8 mouse cellular contexts compared by ENCODE assay signal in the genomic region with DNA sequence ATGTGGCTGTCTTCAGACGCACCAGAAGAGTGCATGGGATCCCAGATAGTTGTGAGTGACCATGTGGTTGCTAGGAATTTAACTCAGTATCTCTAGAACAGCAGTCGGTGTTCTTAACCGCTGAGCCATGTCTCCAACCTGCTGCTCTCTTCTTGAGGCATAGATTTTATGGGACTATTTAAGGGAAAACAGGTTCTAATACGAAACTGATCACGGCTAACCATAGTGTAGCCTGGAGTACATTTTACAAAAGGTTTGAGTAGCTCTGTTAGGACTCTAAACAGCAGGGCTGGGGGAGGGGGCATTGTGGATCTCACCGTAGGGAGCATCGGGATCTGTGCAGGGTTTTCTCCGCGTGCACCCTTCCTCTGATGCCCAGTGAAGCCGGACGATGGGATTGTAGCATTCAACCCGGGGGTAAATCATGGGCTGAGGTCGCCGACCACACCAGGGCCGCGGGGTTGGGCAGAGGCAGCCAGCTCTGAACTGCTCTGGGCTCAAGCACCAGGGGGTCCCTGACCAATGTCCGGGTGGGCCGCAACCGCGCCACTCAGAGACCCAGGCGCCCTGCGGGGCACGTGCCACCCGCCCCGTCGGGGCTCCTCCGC. TPM values are rescaled to one million over a fixed set of nuclear protein-coding genes. Genes with fewer than 3 reads are reported as not detected.
DNase-seq lines count a peak whose midpoint lies in the region; ATAC-seq lines count a peak whose summit lies in the region.

Gene Cers2 (plus strand): TSS at position 306 of the 608 bp plus-strand sequence.

- no peaks in the 10 kb centered on the region for H3K27me3 ChIP-seq in forebrain, embryonic 15.5 days
- H3K27me3 ChIP-seq in hindbrain, embryonic 12.5 days = no peaks in the 10 kb centered on the region
- H3K27me3 ChIP-seq in liver, embryonic 15.5 days = no peaks in the 10 kb centered on the region

- H3K9ac ChIP-seq in forebrain, embryonic 15.5 days (replicated peaks) = peak within 1 kb of the TSS; percentile 92
- peak within 1 kb of the TSS; percentile 95 for H3K9ac ChIP-seq in hindbrain, embryonic 12.5 days
- H3K9ac ChIP-seq in liver, embryonic 15.5 days = peak within 1 kb of the TSS; percentile 96

- peaks cover 33% of the 10 kb centered on the region for H3K4me1 ChIP-seq in forebrain, embryonic 15.5 days
- peaks cover 33% of the 10 kb centered on the region for H3K4me1 ChIP-seq in hindbrain, embryonic 12.5 days
- peaks cover 83% of the 10 kb centered on the region for H3K4me1 ChIP-seq in liver, embryonic 15.5 days (replicated peaks)

- no peaks in the 10 kb centered on the region for H3K36me3 ChIP-seq in forebrain, embryonic 15.5 days
- no peaks in the 10 kb centered on the region for H3K36me3 ChIP-seq in hindbrain, embryonic 12.5 days
- no peaks in the 10 kb centered on the region; the same call in none of the 2 replicates for H3K36me3 ChIP-seq in liver, embryonic 15.5 days (replicated peaks)

- peak within 1 kb of the TSS; percentile 85 for H3K4me3 ChIP-seq in forebrain, embryonic 15.5 days
- peak within 1 kb of the TSS; percentile 92 for H3K4me3 ChIP-seq in hindbrain, embryonic 12.5 days
- peak within 1 kb of the TSS; percentile 91 for H3K4me3 ChIP-seq in liver, embryonic 15.5 days (replicated peaks)

- peak within 1 kb of the TSS; percentile 68 for H3K4me2 ChIP-seq in forebrain, embryonic 15.5 days (replicated peaks)
- H3K4me2 ChIP-seq in hindbrain, embryonic 12.5 days (replicated peaks) = peak within 1 kb of the TSS; percentile 79
- peak within 1 kb of the TSS; percentile 98 for H3K4me2 ChIP-seq in liver, embryonic 15.5 days

- peak within 1 kb of the TSS; percentile 90 for H3K27ac ChIP-seq in forebrain, embryonic 15.5 days (replicated peaks)
- peak within 1 kb of the TSS; percentile 94 for H3K27ac ChIP-seq in hindbrain, embryonic 12.5 days
- peak within 1 kb of the TSS; percentile 93 for H3K27ac ChIP-seq in liver, embryonic 15.5 days (replicated peaks)

- 3% methylated on average over 27 of the region's 27 CpGs for WGBS in forebrain, embryonic 15.5 days
- 3% methylated on average over 27 of the region's 27 CpGs for WGBS in hindbrain, embryonic 12.5 days
- WGBS in liver, embryonic 15.5 days (ENCODE audit: insufficient replicate concordance) = 2% methylated on average over 27 of the region's 27 CpGs

- no peak for DNase-seq in left cerebral cortex, adult 18-20 months (ENCODE audit: low spot score in 2 of 2)
- no peak for DNase-seq in left cerebral cortex, adult 9 months (ENCODE audit: low spot score in 2 of 2)
- no peak for DNase-seq in cerebellum, adult 18-20 months
- DNase-seq in thymus, adult 18-20 months = no peak

- no peaks in the 10 kb centered on the region for H3K9me3 ChIP-seq in forebrain, embryonic 15.5 days
- no peaks in the 10 kb centered on the region for H3K9me3 ChIP-seq in hindbrain, embryonic 12.5 days (replicated peaks)
- no peaks in the 10 kb centered on the region for H3K9me3 ChIP-seq in liver, embryonic 15.5 days (replicated peaks)

- no peak for ATAC-seq in activated CD4-positive, CD25-positive, alpha-beta regulatory T cell, adult 4 months
- ATAC-seq in forebrain, embryonic 15.5 days (replicated peaks) = peak; percentile 22
- no peak for ATAC-seq in hindbrain, embryonic 12.5 days (ENCODE audit: low FRiP score)
- 0 out of 2 replicates have a peak, but pooled peaks have one; percentile 0 for ATAC-seq in liver, embryonic 15.5 days (ENCODE audit: insufficient read depth)

RNA-seq across cellular contexts. Expression of gene Cers2, which starts in this region (rescaled TPM):
- 10 to 100 TPM; 42.0 to 43.5 TPM for total RNA-seq in left cerebral cortex, adult 18-20 months (2021)
- polyA plus RNA-seq in activated CD4-positive, CD25-positive, alpha-beta regulatory T cell, adult 4 months (2017; shearing (Covaris generic)) = 100 to 1,000 TPM; 139 to 172 TPM
- 96.7 and 101 TPM in 2 replicates for polyA plus RNA-seq in forebrain, embryonic 15.5 days (2015; fragmentation: Nextera tagmentation; extraction: Ambion mirVana)
- 115 TPM in 2 replicates for polyA plus RNA-seq in hindbrain, embryonic 12.5 days (2016; fragmentation: Nextera tagmentation; extraction: Ambion mirVana)
- polyA plus RNA-seq in liver, embryonic 15.5 days (2015; fragmentation: Nextera tagmentation; extraction: Ambion mirVana) = 110 and 114 TPM in 2 replicates

Comparison
In these comparisons a context has a peak if more than half of its experiments do, and no peak if none do; other contexts are left out.
1. ATAC-seq: peak in forebrain, embryonic 15.5 days (single experiment) and liver, embryonic 15.5 days (single experiment); none in activated CD4-positive, CD25-positive, alpha-beta regulatory T cell, adult 4 months (single experiment) and hindbrain, embryonic 12.5 days (single experiment).
2. Peak in every context shown above with its lines, with median percentiles within 50 percentile points of each other: H3K27ac ChIP-seq, H3K4me2 ChIP-seq, H3K4me3 ChIP-seq and H3K9ac ChIP-seq.